ENCODE assay signal across 10 mouse cellular contexts in the genomic region with DNA sequence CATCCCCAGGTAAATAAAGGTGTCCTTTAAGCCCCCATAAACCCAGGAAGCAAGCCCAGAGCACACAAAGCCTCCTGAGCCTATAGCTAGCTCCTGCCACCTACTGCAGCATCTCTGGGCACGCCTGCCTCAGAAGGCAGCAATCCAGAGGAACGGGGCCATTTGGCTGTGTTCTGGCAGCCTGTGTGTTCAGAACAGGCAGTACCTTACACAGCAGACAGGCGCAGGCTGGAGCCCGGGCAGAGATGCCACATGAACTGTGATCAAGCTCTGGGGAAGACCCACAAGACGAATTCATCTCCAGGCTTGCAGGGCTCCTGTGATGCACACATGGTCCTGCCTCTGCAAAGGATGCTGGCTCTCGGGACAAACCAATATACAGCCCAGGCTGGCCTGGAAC. TPM values are rescaled to one million over a fixed set of nuclear protein-coding genes. Genes with fewer than 3 reads are reported as not detected.
DNase-seq lines count a peak whose midpoint lies in the region; ATAC-seq and TF ChIP-seq lines count a peak whose summit lies in the region.
"Had no signal": no experiment of that assay in that cellular context is flagged by ENCODE, and none has a peak within 500 bp of the region (broad histone marks: within the 10 kb centered on the region; RNA-seq: fewer than 3 reads in every experiment).

No protein-coding gene starts in this region.

- no peak for ATAC-seq in heart, embryonic 12.5 days (ENCODE audit: insufficient number of reproducible peaks, low FRiP score)
- no peak for ATAC-seq in hindbrain, embryonic 13.5 days (ENCODE audit: low FRiP score)
- ATAC-seq in midbrain, embryonic 14.5 days (ENCODE audit: low FRiP score, low TSS enrichment): no peak
- ATAC-seq in CD4-positive, CD25-positive, alpha-beta regulatory T cell, adult 4 months: no peak
- no peak for ATAC-seq in lung, postnatal 0 days

- intact Hi-C loops in heart, postnatal 36 days (cut with DNase I): loop anchor here (1.0 kb wide), 1 partner anchor 52 kb away; no protein-coding TSS in a partner anchor

- H3K9ac ChIP-seq in heart, embryonic 12.5 days: 0 out of 2 replicates have a peak overlapping the region, but pooled peaks have one; percentile 52
- H3K9ac ChIP-seq in hindbrain, embryonic 13.5 days: peak overlapping the region; percentile 69
- H3K9ac ChIP-seq in midbrain, embryonic 14.5 days (replicated peaks; ENCODE audit: low read length): 0 out of 2 replicates have a peak overlapping the region, but pooled peaks have one; percentile 25
- H3K9ac ChIP-seq in lung, postnatal 0 days (replicated peaks; ENCODE audit: low read depth): no peak overlapping the region

- peaks cover 29% of the 10 kb centered on the region for H3K4me1 ChIP-seq in heart, embryonic 12.5 days (replicated peaks)
- peaks cover 45% of the 10 kb centered on the region for H3K4me1 ChIP-seq in hindbrain, embryonic 13.5 days (replicated peaks)
- H3K4me1 ChIP-seq in midbrain, embryonic 14.5 days (ENCODE audit: control insufficient read depth, insufficient read depth, low read length): peaks cover 6% of the 10 kb centered on the region
- no peaks in the 10 kb centered on the region for H3K4me1 ChIP-seq in lung, postnatal 0 days (ENCODE audit: insufficient read depth, low read depth, low read length)

- H3K9me3 ChIP-seq in heart, embryonic 12.5 days (replicated peaks): no peaks in the 10 kb centered on the region
- H3K9me3 ChIP-seq in hindbrain, embryonic 13.5 days: no peaks in the 10 kb centered on the region
- no peaks in the 10 kb centered on the region for H3K9me3 ChIP-seq in midbrain, embryonic 14.5 days (ENCODE audit: control insufficient read depth, low read length)
- no peaks in the 10 kb centered on the region for H3K9me3 ChIP-seq in lung, postnatal 0 days (ENCODE audit: low read length)

- no peak; the same call in 1 of the 2 replicates for TF ChIP-seq CTCF in lung, postnatal 0 days (IDR thresholded peaks at IDR 0.05)

- H3K4me3 ChIP-seq in heart, embryonic 12.5 days: no peak overlapping the region
- H3K4me3 ChIP-seq in hindbrain, embryonic 13.5 days: no peak overlapping the region
- H3K4me3 ChIP-seq in midbrain, embryonic 14.5 days (replicated peaks; ENCODE audit: low read depth, low read length): no peak overlapping the region
- no peak overlapping the region for H3K4me3 ChIP-seq in lung, postnatal 0 days (ENCODE audit: low read depth, low read length)
- H3K4me3 ChIP-seq: myocyte had no signal

- no peak overlapping the region; the same call in 1 of the 2 replicates for H3K27ac ChIP-seq in heart, embryonic 12.5 days (ENCODE audit: poor library complexity, severe bottlenecking)
- peak overlapping the region; percentile 67; the same call in 1 of the 2 replicates for H3K27ac ChIP-seq in hindbrain, embryonic 13.5 days
- 0 out of 2 replicates have a peak overlapping the region, but pooled peaks have one; percentile 17 for H3K27ac ChIP-seq in midbrain, embryonic 14.5 days (replicated peaks; ENCODE audit: low read depth, low read length)
- no peak overlapping the region for H3K27ac ChIP-seq in lung, postnatal 0 days (ENCODE audit: low read length)

- no peak overlapping the region for H3K4me2 ChIP-seq in heart, embryonic 12.5 days
- no peak overlapping the region for H3K4me2 ChIP-seq in hindbrain, embryonic 13.5 days
- H3K4me2 ChIP-seq in midbrain, embryonic 14.5 days (ENCODE audit: low read length): no peak overlapping the region
- H3K4me2 ChIP-seq in lung, postnatal 0 days (replicated peaks; ENCODE audit: low read depth, low read length): no peak overlapping the region

- peaks cover 50% of the 10 kb centered on the region for H3K36me3 ChIP-seq in heart, embryonic 12.5 days
- H3K36me3 ChIP-seq in hindbrain, embryonic 13.5 days: peaks cover 58% of the 10 kb centered on the region
- peaks cover 51% of the 10 kb centered on the region for H3K36me3 ChIP-seq in midbrain, embryonic 14.5 days (ENCODE audit: control insufficient read depth, insufficient read depth, low read length)
- H3K36me3 ChIP-seq in lung, postnatal 0 days (ENCODE audit: insufficient read depth, low read length): 0 out of 2 replicates have a peak, but pooled peaks cover 4% of the 10 kb centered on the region

- WGBS in heart, embryonic 12.5 days: 79% methylated on average over 6 of the region's 6 CpGs
- WGBS in hindbrain, embryonic 13.5 days: 80% methylated on average over 6 of the region's 6 CpGs
- 84% methylated on average over 6 of the region's 6 CpGs for WGBS in midbrain, embryonic 14.5 days
- 76% methylated on average over 6 of the region's 6 CpGs for WGBS in lung, postnatal 0 days

- H3K27me3 ChIP-seq in heart, embryonic 12.5 days (replicated peaks): no peaks in the 10 kb centered on the region
- H3K27me3 ChIP-seq in hindbrain, embryonic 13.5 days: no peaks in the 10 kb centered on the region
- H3K27me3 ChIP-seq in midbrain, embryonic 14.5 days (ENCODE audit: control insufficient read depth, insufficient read depth, low read length): no peaks in the 10 kb centered on the region
- H3K27me3 ChIP-seq in lung, postnatal 0 days (replicated peaks; ENCODE audit: insufficient read depth, low read length): no peaks in the 10 kb centered on the region

- TF ChIP-seq EP300 in lung, postnatal 0 days (IDR thresholded peaks at IDR 0.05): no peak

- DNase-seq in heart, postnatal 36 days: no peak
- peak; percentile 67 for DNase-seq in cerebellum, adult 11 months
- no peak for DNase-seq in midbrain, embryonic 14.5 days
- no peak for DNase-seq in lung, postnatal 0 days (ENCODE audit: low spot score)
- DNase-seq in thymus, adult 18-20 months: no peak
- DNase-seq: adrenal gland, postnatal 14 days had no signal

RNA-seq across cellular contexts. Expression of a gene that starts 15.0 kb away (rescaled TPM):
- 11.5 and 12.9 TPM in 2 replicates for polyA plus RNA-seq in heart, embryonic 12.5 days (2016; fragmentation: Nextera tagmentation; extraction: Ambion mirVana)
- 1 to 10 TPM; 5.3 to 6.5 TPM for total RNA-seq in heart, postnatal 36 days (2021)
- 36.6 and 36.9 TPM in 2 replicates for polyA plus RNA-seq in hindbrain, embryonic 13.5 days (2015; fragmentation: Nextera tagmentation; extraction: Ambion mirVana)
- 28.6 and 28.8 TPM in 2 replicates for polyA plus RNA-seq in midbrain, embryonic 14.5 days (2014; fragmentation: Nextera tagmentation; extraction: Ambion mirVana)
- 1 to 10 TPM; 3.9 to 8.6 TPM for polyA plus RNA-seq in CD4-positive, CD25-positive, alpha-beta regulatory T cell, adult 4 months (2017; shearing (Covaris generic))
- polyA plus RNA-seq in lung, postnatal 0 days (2015; fragmentation: Nextera tagmentation; extraction: Ambion mirVana): 6.3 and 7.9 TPM in 2 replicates

RNA-seq across cellular contexts. Expression of a gene that starts 26.3 kb away (rescaled TPM):
- polyA plus RNA-seq in heart, embryonic 12.5 days (2016; fragmentation: Nextera tagmentation; extraction: Ambion mirVana): 6,292 and 6,382 TPM in 2 replicates
- 100 to 1,000 TPM; 707 to 812 TPM for total RNA-seq in heart, postnatal 36 days (2021)
- polyA plus RNA-seq in hindbrain, embryonic 13.5 days (2015; fragmentation: Nextera tagmentation; extraction: Ambion mirVana): 17,657 and 17,716 TPM in 2 replicates
- polyA plus RNA-seq in midbrain, embryonic 14.5 days (2014; fragmentation: Nextera tagmentation; extraction: Ambion mirVana): 16,375 and 16,992 TPM in 2 replicates
- over 10,000 TPM; 21,144 to 46,167 TPM for polyA plus RNA-seq in CD4-positive, CD25-positive, alpha-beta regulatory T cell, adult 4 months (2017; shearing (Covaris generic))
- polyA plus RNA-seq in lung, postnatal 0 days (2015; fragmentation: Nextera tagmentation; extraction: Ambion mirVana): 18,716 and 19,008 TPM in 2 replicates

Comparison
In these comparisons a context has a peak if more than half of its experiments do, and no peak if none do; other contexts are left out.
1. H3K27ac ChIP-seq: peak in hindbrain, embryonic 13.5 days (single experiment) and midbrain, embryonic 14.5 days (single experiment); none in heart, embryonic 12.5 days (single experiment) and lung, postnatal 0 days (single experiment).